Mouse (Mus musculus) mature B cell (primary cell): ENCODE results near the gene Spata17.

Source experiments
- in situ Hi-C: fragments of 300-500 bp; cut with MboI; formaldehyde crosslinking; loops from 2 replicates; pipeline ENCODE4 v1.14.3; 2019

Spata17 gene

GRCm38 (mm10) chr1:187215181-187216116 lies at the start of gene Spata17, which contains the start of gene Gpatch2:
Spata17 (minus strand) TSS chr1:187215465.
Gpatch2 (plus strand) TSS chr1:187215508.
- in situ Hi-C loops = no loop called here

DNA sequence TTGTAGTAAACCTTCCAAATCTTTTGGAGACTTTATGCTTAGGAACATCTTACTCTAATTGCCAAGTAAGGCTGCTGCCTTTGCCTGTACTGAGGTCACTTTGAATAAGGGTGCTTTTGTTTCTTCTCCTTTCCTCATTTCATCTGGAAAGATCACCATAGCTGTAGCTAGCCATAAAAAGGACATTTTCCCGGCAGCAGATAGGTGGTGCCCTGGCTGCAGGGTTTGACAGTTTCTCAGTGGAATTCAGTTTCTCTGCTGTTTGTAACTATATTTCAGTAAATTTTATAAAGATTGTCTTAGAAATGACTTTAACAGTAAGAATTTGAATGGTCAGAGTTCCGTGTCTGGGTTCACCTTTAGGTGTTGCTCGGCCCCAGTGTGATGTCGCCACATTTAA lies 43.5 kb upstream of the Spata17 start:
- in situ Hi-C loops = no loop called here

DNA sequence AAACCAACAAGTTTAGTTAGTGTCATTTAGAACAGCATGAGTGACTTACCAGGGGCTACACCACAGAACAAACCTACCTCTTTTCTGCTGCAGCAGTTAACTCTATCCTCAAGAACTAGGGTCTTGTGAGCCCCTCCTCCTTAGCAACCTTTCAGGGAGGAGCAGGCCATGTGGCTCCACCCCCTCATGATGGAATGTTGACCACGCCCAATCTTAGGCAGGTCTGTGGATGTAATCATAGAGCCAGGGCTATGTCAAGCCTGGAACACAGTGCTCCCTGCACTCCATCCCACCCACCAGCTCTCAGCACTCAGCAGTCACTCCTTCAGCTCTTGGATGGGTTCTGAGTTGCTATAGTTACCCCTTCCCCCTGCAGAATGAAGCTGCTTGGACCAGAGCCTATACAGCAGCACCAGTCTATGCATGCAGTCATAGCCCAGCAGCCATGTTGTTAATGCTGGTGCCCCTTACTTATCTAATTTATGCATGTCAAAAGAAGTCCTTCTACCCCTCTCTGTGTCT lies 35.5 kb upstream of the Spata17 start:
- in situ Hi-C loops = no loop called here

GRCm38 (mm10) chr1:187244734-187245133 lies 29.5 kb upstream of the Spata17 start:
- in situ Hi-C loops = no loop called here

DNA sequence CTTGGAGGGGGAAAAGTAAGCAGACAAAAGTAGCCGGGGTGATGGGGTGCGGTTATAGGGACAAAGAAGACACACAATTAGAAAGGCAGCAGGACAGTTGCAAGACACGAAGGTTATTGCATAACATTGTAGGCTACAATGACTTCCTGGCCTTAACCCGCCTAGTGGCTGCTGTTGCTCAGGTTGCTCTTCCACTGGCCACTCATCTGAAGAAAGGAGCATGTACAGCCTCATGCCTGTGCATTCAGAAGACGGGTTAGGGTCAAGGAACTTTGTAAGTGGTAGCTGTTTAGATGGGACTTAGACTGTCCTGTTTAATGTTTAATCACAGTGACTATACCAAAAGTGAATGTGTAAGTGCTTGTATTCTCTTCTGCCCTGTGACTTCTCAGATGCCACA lies 26.1 kb upstream of the Spata17 start:
- in situ Hi-C loops = no loop called here

DNA sequence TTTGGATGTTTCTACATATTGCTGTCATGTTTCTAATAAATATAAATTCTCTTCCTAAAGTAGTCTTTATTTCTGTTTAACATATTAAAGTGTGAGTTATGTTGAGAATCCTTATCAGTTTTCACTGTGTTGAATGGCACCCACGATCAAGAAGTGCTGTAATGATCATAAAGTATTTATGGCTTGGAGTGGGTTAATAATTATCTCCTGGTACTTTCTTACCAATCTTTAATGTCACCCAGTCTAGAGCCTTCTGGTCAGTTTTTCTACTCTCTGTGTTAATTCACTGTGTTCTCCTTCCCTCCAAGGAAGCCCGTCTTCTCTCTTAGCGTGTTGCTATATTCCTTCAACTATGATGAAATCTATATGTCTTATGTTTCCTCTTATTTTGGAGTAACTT lies 25.0 kb upstream of the Spata17 start:
- in situ Hi-C loops = no loop called here

DNA sequence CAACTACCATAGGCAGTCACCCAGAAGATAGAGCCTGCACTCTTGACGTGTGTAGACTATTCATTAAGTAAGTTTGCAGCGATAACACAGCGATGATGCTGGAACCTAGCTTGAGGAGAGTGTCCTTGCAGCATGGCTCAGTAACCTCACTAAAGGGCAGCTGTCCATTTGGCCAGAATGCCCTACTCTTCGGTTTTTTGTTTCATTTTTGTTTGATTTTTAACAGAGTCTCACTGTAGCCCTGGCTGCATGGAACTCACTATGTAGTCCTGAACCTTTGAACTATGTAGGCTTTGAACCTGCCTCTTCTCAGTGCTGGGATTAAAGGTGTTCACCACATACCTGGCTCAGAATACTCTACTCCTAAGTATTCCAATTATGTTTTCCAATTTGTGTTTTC lies 22.8 kb upstream of the Spata17 start:
- in situ Hi-C loops = no loop called here

GRCm38 (mm10) chr1:187236296-187236695 lies 21.0 kb upstream of the Spata17 start:
- in situ Hi-C loops = no loop called here

- in situ Hi-C loops = no loop called here
Measured at GRCm38 (mm10) chr1:187235161-187235560, 19.9 kb upstream of the Spata17 start.

DNA sequence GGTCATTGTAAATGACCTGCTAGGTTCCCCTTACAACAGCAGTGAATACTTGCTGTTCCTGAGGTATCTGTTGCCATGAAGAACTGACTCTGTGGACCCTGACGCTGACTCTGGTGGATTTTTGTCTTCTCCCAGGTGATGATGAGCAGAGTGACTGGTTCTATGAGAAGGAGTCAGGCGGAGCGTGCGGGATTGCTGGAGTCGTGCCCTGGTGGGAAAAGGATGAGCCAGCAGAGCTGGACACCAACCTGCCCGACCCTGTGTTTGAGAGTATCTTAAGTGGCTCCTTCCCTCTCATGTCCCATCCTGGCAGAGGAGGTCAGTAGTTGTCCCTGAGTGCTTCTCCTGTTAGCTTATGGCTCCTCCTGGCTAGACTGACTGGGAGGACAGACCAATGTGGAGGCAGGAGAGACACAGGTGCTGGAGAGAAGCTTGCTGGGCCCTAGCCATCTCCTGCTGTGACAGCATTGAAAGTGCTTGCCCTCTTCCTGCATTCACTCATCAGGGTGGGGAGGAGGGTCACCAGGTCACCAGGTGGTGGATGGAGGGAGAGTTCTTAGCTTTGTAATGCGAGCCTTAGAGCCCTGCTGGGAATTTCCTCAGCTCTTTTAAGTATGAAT lies 17.8 kb upstream of the Spata17 start:
- in situ Hi-C loops = no loop called here

DNA sequence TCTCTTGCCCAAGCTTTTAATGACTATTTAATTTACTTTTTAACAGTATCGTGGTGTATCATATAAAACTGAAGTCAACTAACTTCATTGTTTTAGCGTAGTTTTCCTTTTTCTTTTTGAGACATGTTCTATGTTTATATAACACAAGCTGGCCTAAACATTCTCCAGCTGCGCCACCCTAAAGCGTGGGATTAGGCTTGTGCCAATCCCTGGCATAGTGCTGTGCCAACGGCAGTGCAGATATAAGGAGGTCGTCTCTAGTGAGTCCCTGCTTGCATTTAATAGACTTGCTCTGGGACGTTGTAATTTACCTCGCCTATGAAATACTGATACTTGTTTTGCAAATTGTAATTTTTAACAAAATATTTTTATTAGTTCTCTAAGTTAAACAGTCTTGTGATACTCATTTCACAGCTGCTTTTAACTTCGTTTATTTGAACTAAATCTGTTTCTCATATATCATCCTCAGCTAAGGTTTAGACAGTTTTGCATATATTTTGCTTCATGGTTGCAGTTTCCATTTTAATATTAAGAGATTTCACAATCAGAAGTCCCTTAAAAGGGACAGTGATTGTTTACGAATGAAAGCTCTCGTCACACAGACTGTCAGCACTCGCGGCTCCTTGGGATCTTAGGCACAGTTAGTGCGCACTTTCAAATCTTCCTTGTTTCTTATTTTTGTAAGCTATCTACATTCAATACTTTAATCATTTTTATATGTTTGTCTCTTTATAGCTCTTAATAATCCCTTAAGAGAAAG lies 17.1 kb upstream of the Spata17 start:
- in situ Hi-C loops = no loop called here

DNA sequence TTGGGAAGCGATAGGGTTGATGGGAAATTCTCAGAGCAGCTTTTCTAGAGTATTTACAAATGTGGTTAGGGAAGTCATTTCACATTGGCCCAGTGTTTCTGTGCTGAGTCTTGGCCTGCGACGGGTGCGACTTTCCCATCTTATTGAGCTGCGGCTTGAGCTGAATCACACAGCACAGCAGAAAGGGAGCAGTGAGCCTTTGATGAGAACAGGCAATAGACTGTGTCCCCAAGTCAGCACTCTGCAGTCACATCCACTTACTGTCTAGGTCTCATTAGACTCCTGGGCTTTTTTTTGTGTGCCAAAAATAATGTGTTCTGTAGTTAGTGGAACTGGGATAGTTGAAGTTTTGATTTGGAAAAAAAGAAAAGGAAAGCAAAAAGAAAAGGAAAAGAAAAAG lies 15.0 kb upstream of the Spata17 start:
- in situ Hi-C loops = no loop called here

DNA sequence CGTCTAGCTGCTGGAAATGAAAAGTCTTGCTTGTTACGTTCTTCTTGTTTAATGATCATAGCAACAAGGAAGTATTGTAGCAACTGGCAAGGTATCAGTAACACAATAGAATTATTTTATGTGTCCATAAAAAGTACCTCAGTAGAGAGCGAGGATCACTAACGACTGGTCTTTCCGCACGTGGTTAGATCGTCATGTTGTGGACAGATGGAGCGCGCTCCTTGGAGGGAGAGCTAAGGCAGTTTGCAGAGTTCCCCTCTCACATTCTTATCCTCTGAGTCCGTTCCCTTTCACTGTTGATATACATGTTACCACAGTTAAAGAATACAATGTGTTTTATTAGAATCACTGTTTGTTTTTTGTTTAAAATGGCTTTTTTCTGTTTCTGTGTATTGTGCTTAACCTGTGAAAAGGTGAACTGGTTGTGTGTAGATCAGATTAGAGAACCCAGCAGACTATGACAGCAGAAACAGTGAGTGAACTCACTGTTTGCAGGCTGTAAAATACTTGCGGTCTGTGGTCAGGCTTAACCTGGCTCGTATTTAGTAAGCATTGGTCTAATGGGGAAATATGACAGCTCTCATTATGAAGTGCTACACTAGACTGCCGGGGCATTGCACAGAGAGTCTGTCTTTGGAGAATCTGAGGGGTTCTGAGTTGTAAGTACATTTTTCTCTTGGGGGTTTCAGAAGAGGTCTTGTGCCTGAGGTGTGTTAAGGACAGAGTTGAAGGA lies 13.3 kb upstream of the Spata17 start:
- in situ Hi-C loops = no loop called here

- in situ Hi-C loops = no loop called here
Measured at GRCm38 (mm10) chr1:187226328-187227025, 11.2 kb upstream of the Spata17 start.

- in situ Hi-C loops = no loop called here
Measured at GRCm38 (mm10) chr1:187220756-187221155, 5.5 kb upstream of the Spata17 start.

DNA sequence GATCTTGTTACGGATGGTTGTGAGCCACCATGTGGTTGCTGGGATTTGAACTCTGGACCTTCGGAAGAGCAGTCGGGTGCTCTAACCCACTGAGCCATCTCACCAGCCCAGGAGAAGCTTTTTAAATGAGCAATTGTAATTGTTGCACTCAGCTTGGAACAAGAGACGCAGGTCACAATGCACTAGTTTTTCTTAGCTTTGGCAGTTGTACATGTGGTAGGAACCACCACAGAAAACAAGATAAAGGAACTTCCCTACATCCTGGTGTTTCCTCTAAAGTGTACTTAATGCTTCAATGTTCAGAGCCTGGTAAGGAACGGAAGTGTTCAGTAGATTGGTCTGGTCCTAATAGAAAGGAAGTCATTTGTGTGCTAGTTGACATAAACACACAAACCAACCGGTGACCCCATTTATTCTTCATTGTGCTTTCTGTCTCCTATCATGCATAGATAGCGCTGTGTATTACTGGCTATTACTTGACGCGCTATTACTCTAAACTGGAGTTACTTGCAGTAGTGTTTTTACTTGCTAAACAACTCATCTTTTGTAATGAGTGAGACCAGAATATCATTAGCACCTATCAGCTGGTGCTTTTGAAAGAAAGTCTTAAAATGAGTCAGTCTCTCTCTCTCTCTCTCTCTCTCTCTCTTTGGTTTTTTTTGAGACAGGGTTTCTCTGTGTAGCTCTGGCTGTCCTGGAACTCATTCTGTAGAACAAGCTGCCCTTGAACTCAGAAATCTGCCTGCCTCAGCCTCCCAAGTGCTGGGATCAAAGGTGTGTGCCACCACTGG lies 1.6 kb upstream of the Spata17 start:
- in situ Hi-C loops = no loop called here

DNA sequence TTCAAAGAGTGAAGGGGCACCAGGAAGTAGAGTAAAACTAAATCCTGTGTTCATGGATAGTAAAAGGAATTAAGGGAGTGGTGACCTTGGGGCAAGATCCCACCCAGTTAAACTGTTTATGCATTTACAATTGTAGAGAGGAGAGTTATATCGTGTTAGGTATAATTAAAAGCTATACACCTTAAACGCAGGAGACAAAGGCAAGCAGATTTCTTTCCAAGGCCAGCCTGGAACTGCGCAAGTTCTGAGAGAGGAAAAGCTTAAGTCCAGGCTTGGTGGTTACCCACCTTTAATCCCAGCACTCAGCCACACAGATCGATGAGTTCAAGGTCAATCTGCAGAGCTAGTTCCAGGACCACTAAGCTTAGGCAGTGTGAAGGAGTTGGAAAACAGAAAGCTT lies 4.5 kb downstream of the Spata17 start:
- in situ Hi-C loops = no loop called here

GRCm38 (mm10) chr1:187209496-187209895 lies 5.8 kb downstream of the Spata17 start:
- in situ Hi-C loops = no loop called here

DNA sequence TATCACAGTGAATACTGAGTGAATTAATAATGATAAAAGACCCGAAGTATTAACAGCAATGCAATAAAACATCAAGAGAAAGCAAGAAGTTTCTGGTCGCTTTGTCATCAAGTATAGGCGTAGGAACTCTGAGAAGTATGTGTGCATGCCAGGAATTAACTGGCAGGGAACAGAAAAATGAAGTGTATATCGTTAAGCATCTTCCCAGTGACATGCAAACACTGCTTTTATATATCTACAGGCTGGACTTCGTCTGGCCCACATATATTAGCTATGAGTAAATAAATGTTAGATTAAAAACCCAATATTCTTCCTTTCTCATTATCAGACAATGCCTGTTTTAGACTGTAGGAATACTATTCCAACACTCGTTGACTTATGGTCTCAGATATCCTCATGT lies 9.8 kb downstream of the Spata17 start:
- in situ Hi-C loops = no loop called here

GRCm38 (mm10) chr1:187178546-187178945 lies 36.7 kb downstream of the Spata17 start:
- in situ Hi-C loops = no loop called here
